Mouse (Mus musculus) heart, adult 2 months (tissue): ENCODE measurements around the gene Filip1.

Source experiments
- CTCF ChIP-seq: fragments of 200-600 bp; IDR thresholded peaks from 2 replicates; pipeline ENCODE4 v1.8.1; 2022; ENCODE audit warnings: antibody characterized with exemption, mild to moderate bottlenecking, moderate library complexity
- EP300 ChIP-seq: fragments of 200-500 bp; IDR thresholded peaks from 2 replicates; pipeline ENCODE4 v1.6.1; 2011; ENCODE audit warnings: low read depth, low read length, control low read depth; ENCODE audit not compliant: insufficient read depth
- POLR2A ChIP-seq: fragments of 200-500 bp; IDR thresholded peaks from 2 replicates; pipeline ENCODE4 v1.6.1; 2011; ENCODE audit warnings: mild to moderate bottlenecking, low read depth, low read length, control low read depth; ENCODE audit not compliant: insufficient read depth

- TF ChIP-seq POLR2A (no peak), EP300 (no peak), CTCF (no peak)
These were observed 22.9 kb downstream of the Filip1 start for GRCm38 (mm10) chr9:79989703-79990102.
